Mouse (Mus musculus) 3T3-L1 (cell line): ENCODE measurements at regions not wholly inside any gene's neighbourhood (a gene's known extent, or its start where the extent isn't known, plus 50 kb on each side); places are given as distances from the start of the nearest gene placed in this dataset.
A peak's percentile ranks its signal among the peaks of the same experiment; 100 is the strongest.

Experiments used
- DNase-seq: peaks from one replicate; pipeline ENCODE4 v3.0.0-alpha.2; 2015; ENCODE audit warnings: low read depth, low spot score

GRCm38 (mm10) chr6:98467563-98467962, 125.0 kb upstream of the Gm765 start:
- peak; percentile 23 for DNase-seq

GRCm38 (mm10) chr6:98452277-98452676, 109.7 kb upstream of the Gm765 start:
- no peak for DNase-seq

- no peak for DNase-seq
These were observed 93.1 kb upstream of the Gm765 start for GRCm38 (mm10) chr6:98435676-98436075.

- no peak for DNase-seq
These were observed 90.7 kb upstream of the Gm765 start for GRCm38 (mm10) chr6:98433286-98433685.

- no peak for DNase-seq
These were observed 86.6 kb upstream of the Gm765 start for GRCm38 (mm10) chr6:98429120-98429519.

GRCm38 (mm10) chr6:98402605-98403004, 60.1 kb upstream of the Gm765 start:
- DNase-seq: no peak

GRCm38 (mm10) chr6:98394589-98394988, 52.0 kb upstream of the Gm765 start:
- DNase-seq: no peak
